Mouse (Mus musculus) macrophage (primary cell): ENCODE data around the gene Cfap44. TPM values are rescaled to one million over a fixed set of nuclear protein-coding genes. Genes with fewer than 3 reads are reported as not detected.

Experiments
- H3K27ac ChIP-seq: fragments of 350-480 bp; formaldehyde crosslinking; 2 replicates; pipeline ENCODE4 v1.9.0; 2021
- H3K36me3 ChIP-seq: fragments of 350-480 bp; formaldehyde crosslinking; 2 replicates; pipeline ENCODE4 v1.9.0; 2021; ENCODE audit errors: inconsistent target
- H3K4me3 ChIP-seq: fragments of 350-480 bp; formaldehyde crosslinking; 2 replicates; pipeline ENCODE4 v1.9.0; 2021; ENCODE audit errors: inconsistent target
- H3K79me2 ChIP-seq: fragments of 350-480 bp; formaldehyde crosslinking; 2 replicates; pipeline ENCODE4 v1.9.0; 2021; ENCODE audit errors: inconsistent target
- WGBS: methylation state at CpG from one replicate; pipeline ENCODE4 v1.1.7; 2026; ENCODE audit warnings: inconsistent platforms; ENCODE audit not compliant: missing documents; 5-methylcytosine and 5-hydroxymethylcytosine counted together
- polyA plus RNA-seq: library from polyadenylated mRNA; stranded (reverse); fragments of 250-400 nt; gene quantifications from 3 replicates; pipeline ENCODE4 v1.2.4, GENCODE M21; 2018; ENCODE audit warnings: inconsistent platforms

Cfap44 gene
- polyA plus RNA-seq, 1 experiment from 2014 or later = not detected

DNA sequence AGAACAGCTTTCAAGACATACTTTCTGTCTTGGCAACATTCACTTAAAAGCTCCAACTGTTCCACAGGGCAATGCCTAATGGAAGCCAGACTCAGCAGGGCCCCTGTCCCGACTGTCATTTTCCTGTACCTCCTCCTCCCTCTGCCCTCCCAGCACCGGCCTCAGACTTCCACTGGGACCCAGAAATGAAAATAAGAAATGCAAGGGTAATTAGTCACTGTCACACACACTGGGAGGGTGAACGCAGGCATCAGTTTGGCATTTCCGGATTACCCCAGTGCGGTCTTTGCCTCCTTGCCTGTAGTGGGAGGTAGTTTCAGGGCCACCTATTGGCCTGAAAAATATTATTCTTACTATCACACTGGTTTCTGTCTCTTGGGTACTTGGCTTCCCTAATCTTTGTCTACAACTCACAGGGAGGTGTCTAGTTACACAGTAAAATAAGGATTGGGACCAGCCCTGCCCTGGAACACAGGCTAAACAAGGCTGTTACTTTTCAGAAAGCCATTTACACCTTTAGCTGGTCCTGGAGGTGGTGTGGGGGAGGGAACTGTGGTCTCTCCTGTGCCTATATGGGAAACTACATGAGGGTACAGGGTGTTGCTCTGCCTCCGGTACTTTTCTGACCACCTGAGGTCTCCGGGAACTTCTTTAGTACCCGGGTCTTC, 100.0 kb downstream of the Cfap44 start:
- Histone ChIP-seq H3K27ac (no peak overlapping the region), H3K79me2 (no peaks in the 10 kb centered on the region), H3K36me3 (no peaks in the 10 kb centered on the region), H3K4me3 (no peak overlapping the region)
- 18% methylated on average over 7 of the region's 8 CpGs for WGBS

DNA sequence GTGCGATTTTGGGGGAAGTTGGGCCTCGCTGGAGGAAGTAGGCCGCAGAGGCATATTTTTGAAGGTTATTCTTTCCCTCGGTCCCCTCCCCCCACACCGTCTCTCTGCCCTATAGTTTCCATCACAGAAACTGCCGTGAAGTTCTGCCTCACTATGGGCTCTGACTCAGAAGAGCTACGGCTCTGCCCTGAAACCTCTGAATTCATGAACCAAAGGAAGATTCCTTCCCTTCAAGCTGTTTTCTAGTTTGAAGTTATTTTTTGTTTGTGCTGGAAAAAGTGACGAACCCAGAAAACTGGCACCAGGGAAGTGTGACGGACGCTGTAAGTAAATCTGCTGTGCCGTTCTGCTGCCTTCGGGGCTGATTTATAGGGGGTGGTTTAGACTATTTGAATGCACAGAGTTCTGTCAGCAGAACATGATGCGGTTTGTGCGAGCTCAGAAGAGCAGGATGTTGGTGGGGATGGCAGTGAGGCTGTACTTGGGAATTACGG, 102.4 kb downstream of the Cfap44 start:
- no peak overlapping the region for H3K4me3 ChIP-seq
- no peaks in the 10 kb centered on the region for H3K36me3 ChIP-seq

DNA sequence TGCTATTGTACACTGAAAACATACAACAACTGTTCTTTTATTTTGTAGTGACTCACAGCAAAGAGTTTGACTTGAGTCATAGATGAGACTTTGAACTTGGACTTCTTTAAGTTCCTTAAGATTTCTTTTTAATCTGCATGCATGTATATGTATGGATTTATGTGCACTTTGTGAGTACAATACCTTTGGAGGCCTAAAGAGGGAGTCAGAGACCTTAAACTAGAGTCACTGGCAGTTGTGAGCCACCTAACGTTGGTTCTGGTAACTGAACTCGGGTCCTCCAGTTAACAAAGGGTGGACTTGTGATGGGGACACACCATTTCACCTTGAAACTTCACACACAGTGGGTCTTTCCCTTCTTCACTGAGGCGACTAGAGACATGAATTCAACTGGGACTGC, 103.9 kb downstream of the Cfap44 start:
- Histone ChIP-seq H3K27ac (no peak overlapping the region), H3K4me3 (no peak overlapping the region), H3K79me2 (no peaks in the 10 kb centered on the region), H3K36me3 (no peaks in the 10 kb centered on the region)
- 94% methylated on average over 3 of the region's 3 CpGs for WGBS

More for the DNA sequence above, 102.4 kb downstream of the Cfap44 start:
- Histone ChIP-seq H3K27ac (no peak overlapping the region), H3K79me2 (no peaks in the 10 kb centered on the region)
- WGBS = 37% methylated on average over 15 of the region's 15 CpGs

DNA sequence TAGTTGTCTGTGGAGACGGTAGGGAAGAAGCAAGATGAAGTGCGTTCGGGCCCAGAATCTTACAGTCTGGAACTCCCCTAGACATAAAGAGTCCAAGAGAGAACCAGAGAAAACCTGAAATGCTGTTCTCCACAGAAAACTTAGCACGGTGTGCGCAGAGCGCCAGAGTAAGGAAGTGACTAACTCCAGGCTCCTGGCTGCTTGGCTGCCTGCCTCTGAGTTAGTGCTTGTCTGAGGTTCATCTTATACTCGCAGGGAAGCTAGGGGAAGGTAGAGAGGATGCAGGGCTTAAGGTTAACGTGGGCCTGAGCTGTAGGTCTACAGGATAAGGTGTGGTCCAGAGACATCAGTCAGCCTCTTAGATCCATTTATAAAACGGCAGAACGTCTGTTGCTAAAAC, 107.2 kb downstream of the Cfap44 start:
- 73% methylated on average over 10 of the region's 10 CpGs for WGBS
- no peaks in the 10 kb centered on the region for H3K36me3 ChIP-seq

DNA sequence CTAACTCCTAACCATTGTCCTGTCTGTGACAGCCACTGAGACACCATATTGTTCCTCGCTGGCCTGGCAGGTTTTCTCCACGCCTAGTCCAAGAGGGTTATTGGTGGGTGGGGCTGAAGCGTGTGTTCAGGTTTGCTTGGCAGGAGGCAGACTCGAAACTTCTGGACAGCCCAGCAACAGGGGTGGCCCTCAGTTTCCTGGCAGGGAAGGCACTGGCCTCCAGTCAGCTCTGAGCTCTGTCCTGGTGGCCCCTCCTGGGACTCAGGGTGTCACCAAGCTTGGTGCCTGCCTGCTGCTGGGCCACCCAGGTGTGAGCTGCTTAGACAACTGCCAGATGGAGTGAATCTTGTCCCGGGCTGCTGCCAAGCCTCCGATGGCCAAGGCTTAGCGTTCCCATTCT, 107.7 kb downstream of the Cfap44 start:
- Histone ChIP-seq H3K79me2 (no peaks in the 10 kb centered on the region), H3K27ac (no peak overlapping the region), H3K4me3 (no peak overlapping the region), H3K36me3 (no peaks in the 10 kb centered on the region)
- 84% methylated on average over 7 of the region's 7 CpGs for WGBS

More for the DNA sequence above, 107.2 kb downstream of the Cfap44 start:
- H3K27ac ChIP-seq = no peak overlapping the region
- H3K4me3 ChIP-seq = no peak overlapping the region
- H3K79me2 ChIP-seq = no peaks in the 10 kb centered on the region

DNA sequence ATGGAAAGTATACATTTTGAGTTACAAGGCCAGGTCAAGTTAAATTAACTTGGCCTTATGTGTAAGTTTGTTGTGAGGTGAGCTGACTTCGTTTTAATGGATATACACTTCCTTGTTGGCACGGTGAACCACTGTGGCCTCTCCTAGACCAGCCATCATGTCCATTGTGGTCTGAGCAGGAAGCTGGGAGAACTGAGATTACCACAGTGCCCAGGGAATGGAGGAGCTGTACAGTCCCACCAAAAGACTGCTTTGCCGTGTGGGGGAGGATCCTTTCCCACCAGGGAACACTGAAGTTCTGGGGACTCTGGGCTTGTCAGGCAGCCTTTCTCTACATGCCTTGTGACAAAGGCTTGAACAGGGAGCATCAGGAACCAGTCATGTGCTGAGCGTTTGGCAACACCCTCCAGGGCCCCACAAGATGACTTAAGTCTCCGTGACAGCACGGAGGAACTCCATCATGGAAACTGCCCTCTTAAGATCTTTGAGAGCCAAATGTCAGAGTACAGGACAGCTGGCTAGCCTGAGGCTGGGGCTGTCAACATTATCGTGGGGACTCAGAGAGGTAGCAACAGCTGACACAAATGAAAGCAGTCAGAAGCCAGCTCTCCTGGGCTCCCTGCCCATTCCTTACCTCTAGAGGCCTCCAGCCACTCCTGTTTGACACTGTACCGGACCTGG, 108.4 kb downstream of the Cfap44 start:
- Histone ChIP-seq H3K27ac (no peak overlapping the region), H3K4me3 (no peak overlapping the region), H3K79me2 (no peaks in the 10 kb centered on the region), H3K36me3 (no peaks in the 10 kb centered on the region)
- WGBS = 14% methylated on average over 8 of the region's 8 CpGs

DNA sequence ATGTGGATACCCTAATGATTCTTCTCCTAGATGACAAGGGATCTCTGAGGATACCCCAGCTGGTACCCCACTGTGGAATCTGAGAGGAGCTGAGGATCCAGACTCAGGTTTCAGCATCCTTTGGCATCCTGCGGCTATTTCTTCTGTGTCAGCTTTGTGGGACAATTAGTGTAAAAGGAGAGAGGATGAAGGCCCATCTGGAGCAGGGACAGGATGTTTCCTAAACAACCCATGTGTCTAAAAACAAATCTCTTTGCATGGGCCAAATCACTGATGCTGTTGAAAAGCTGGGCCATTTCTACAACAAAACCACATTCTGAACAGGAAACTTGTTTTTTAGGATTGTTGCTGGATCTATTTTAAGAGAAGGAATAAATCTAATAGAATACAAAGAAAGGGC, 110.6 kb downstream of the Cfap44 start:
- no peak overlapping the region for H3K27ac ChIP-seq
- 89% methylated on average over 1 of the region's 1 CpGs for WGBS
- H3K36me3 ChIP-seq = no peaks in the 10 kb centered on the region
- H3K4me3 ChIP-seq = no peak overlapping the region
- H3K79me2 ChIP-seq = no peaks in the 10 kb centered on the region

DNA sequence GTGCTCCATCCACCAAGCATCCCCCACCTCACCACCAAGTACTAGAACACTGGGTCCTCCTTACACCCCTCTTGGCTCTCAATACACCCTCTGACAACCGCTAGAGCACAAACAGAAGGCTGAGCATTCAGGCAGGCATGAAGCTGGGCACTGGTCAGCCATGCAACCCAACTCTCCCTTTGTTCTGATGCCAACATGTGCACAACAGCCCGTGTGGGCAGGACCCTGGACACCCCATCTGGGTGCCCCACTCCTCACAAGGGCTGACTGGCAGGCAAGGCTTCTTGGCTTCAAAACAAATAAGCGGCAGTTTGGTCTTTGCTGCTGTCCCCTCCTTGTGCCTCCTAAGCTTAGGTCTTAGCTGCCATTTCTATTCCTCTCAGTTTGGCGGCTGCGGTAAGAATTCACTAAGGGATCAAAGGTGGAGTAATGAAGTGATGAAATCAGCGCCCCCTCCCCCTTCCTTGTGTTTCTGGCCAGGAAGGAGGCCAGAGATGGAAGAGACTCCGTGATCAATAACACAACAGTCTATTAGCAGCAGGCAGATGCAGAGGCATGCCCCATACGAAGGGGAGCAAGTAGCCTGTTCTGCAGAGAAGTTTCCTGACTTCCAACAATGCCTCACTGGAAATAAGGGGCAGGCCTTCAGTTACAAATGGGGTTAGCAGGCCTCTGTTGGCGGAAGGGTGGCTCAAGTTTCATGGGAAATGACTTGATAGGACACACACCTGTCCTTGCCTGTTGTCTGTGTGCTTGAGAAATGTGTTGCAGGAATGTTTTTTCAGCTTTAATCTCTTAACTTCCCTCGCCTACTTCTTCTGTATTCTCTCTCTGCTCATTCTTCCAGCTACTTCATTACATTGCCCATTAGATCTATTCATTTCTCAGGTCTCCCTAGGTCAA, 112.7 kb downstream of the Cfap44 start:
- Histone ChIP-seq H3K27ac (no peak overlapping the region), H3K4me3 (no peak overlapping the region), H3K79me2 (no peaks in the 10 kb centered on the region), H3K36me3 (no peaks in the 10 kb centered on the region)
- 87% methylated on average over 9 of the region's 10 CpGs for WGBS

DNA sequence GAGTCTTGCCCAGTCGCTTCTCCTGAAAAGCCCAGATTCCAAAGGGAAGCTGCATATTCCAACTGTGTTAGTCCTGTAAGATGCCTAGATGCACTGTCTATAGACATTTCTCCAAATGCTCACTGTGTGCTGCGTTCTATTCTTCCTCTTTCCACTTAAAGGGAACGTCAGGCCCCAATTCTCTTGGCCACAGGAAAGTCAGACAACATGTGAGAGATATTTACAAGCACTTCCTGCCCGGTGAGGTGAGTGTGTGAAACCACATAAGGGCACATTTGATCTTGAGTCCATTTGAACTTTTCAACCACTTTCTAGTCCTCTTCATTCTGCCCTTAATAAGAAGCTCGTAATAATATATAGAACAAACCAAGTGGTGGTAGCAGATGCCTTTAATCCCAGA, 113.4 kb downstream of the Cfap44 start:
- Histone ChIP-seq H3K36me3 (no peaks in the 10 kb centered on the region), H3K79me2 (no peaks in the 10 kb centered on the region), H3K4me3 (no peak overlapping the region), H3K27ac (no peak overlapping the region)
- 37% methylated on average over 5 of the region's 5 CpGs for WGBS

DNA sequence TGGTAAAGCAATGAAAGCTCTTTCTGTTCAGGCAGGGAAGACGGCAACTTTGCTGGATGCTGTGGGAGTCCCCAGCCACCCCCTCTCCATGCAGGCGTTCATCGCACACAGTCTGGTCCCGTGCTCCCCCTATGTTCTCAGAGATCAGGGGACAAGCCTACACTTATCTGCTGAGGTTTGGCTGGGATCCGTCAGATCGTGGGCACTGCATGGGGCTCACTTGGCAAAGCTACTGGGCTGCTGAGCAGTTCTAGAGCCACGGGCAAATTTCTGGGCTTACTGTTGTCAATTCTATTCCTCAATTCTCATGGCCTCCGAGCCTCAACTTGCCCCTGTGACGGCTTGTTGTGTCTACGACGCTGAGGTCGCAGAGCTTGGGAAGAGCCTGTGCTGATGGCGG, 114.2 kb downstream of the Cfap44 start:
- Histone ChIP-seq H3K27ac (no peak overlapping the region), H3K36me3 (no peaks in the 10 kb centered on the region), H3K4me3 (no peak overlapping the region), H3K79me2 (no peaks in the 10 kb centered on the region)
- 78% methylated on average over 13 of the region's 13 CpGs for WGBS

DNA sequence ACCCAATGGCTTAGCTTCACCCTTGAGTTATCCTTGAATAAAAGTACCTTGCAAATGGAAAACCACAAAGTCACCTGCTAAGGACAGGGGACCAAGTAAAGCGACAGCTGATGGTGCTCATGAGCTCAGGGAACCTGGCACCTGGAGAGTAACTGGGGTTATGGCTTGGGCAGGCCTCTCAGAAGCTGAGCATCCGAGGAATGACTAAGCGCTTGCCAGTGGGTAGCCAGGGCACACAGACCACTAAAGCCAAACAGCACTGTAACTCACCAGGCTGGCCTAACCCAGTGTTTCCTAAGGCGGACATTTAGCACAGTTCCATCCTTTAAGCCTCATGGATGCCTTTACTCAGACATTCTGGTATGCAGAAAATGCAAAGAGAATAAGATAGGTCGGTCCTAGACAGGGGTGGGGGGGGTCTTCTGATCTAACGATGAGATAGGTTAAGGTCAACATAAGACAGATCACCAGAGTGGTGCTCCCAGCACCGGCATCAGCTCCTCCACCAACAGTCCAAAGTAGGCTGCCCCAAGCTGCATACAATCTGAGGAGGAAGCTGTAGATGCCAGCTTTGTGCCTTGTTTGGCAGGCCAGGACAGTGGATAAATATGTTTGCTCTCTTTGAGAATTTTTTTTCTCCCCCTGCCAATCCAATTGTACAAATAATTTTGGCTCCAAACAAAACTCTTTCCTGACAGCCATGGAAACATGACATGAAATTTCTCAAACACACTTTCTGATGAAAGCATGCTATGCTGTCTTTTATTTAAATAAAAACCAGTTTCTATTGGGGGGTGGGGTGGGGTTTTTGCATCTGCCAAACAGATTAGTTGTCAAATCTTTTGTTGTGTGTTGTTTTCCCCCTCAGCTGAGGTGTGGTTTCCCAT, 115.1 kb downstream of the Cfap44 start:
- no peak overlapping the region for H3K27ac ChIP-seq
- WGBS = 92% methylated on average over 7 of the region's 7 CpGs
- no peaks in the 10 kb centered on the region for H3K79me2 ChIP-seq
- no peak overlapping the region for H3K4me3 ChIP-seq
- no peaks in the 10 kb centered on the region for H3K36me3 ChIP-seq

DNA sequence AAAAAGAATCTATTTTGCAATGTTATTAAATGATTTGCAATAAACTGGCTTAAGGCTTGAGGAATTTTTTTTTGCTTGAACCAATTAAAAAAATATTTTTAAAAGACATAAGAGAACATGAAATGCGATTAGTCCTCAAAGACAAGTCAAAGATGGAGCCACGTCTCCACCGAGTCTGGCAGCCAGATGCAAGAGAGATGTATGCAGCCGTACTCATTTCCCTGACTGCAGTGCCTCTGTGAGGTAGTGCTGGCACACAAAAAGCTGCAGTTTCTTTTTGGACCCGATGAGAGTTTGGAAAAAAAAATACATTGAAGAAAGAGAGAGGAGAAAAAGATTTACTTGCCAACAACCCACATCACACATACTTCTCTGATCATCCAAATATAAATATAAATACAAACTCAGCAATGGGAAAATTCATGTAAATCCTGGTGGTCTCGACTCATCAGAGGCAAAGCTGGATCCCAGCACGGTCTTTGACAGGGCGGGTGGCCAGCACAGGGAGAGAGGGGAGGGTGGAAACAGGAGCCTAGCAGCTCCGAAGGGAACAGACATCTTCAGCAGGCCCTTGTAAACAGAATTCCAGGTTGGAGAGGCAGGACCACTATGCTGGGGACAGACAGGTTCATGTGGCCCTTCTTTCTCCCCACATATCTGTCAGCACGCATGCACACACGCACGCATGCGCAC, 116.1 kb downstream of the Cfap44 start:
- Histone ChIP-seq H3K27ac (no peak overlapping the region), H3K4me3 (no peak overlapping the region), H3K36me3 (no peaks in the 10 kb centered on the region), H3K79me2 (no peaks in the 10 kb centered on the region)
- 94% methylated on average over 13 of the region's 13 CpGs for WGBS

DNA sequence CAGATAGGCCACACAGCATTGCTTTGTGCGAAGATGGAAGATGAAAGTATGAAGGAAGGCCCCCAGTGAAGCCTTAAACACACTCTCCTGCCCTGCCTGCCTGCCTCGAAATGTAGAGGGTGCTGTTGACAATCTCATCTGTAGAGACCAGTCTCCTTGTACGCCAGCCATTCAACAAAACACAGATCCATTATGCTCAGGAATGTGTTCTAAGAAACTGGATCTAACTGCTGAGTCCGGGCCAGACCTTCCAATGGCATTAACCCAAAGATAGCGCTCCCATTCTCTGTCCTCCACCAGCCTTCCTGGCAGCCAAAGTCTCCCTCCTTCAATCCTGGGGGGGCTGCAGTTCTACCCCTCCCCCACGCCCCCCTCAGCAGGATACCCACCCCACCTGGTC, 121.9 kb downstream of the Cfap44 start:
- no peak overlapping the region for H3K4me3 ChIP-seq
- H3K79me2 ChIP-seq = no peaks in the 10 kb centered on the region
- WGBS = 92% methylated on average over 6 of the region's 6 CpGs
- no peak overlapping the region for H3K27ac ChIP-seq
- H3K36me3 ChIP-seq = no peaks in the 10 kb centered on the region
